Mouse (Mus musculus) embryo, embryonic 10.5 days (tissue): ENCODE results near the gene Mup5.
"Not testable (repeated sequence)": the region's sequence is repeated elsewhere in the genome, so short reads cannot be mapped to it uniquely, and the experiment has no call there.

Experiments used
- DNase-seq: peaks from one replicate; pipeline ENCODE4 v3.0.0-alpha.2; 2015; ENCODE audit warnings: low spot score

The Mup5 gene

DNA sequence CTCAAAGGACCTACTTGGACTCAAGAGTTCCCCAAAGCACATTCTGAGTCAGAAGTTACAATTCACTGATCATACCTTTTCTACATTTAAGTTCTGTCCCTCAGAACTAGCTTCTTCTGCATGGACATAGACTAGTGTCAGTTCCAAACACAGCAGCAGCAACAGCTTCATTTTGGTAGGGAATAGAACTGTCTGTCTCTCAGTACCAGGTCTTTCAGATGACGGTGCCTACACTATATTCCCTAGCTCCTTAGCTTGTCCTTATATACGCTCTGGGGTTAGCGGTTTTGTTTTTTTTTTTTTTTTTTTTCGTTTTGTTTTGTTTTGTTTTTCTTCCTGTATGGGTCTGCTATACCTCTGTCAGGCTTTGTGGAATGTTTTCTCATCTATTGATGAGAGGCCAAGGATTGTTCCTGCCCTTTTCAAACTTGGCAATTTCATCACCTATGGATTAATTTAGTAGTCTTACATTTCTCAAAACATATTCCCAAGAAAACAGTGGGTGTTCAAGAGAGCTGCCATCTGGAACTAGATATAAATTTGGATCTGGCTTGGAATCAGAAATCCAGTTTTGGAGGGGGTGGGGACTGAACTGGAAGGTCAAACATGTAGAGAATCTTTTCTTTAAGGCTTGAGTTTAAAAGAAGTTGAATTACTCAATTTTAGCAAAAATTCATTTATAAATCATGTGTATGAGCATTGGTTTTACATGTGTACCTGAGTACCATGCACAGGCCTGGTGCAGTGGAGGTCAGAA lies at the start of gene Mup5:
TSS of gene Mup5 (minus strand) at position 282 of the 757 bp plus-strand sequence.
- no peak for DNase-seq

DNA sequence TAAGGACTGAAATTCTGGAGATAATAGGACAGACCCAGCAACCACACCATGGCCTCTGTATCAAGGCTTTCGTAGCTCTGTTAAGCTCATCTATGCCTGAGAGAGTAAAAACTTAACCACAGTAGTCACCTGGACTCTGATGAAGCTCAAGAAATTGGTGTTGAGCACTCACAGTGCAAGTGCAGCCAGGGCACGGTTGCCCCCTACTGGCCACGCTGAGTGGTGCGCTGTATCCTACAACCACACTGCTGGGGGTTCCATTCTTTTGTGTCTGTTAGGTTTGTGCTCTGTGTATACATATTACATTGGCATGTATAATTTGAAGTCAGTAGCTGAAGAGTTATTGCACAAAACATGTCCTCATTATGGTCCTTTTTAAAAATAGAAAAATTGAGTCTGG lies 23.1 kb upstream of the Mup5 start:
- DNase-seq: no peak

DNA sequence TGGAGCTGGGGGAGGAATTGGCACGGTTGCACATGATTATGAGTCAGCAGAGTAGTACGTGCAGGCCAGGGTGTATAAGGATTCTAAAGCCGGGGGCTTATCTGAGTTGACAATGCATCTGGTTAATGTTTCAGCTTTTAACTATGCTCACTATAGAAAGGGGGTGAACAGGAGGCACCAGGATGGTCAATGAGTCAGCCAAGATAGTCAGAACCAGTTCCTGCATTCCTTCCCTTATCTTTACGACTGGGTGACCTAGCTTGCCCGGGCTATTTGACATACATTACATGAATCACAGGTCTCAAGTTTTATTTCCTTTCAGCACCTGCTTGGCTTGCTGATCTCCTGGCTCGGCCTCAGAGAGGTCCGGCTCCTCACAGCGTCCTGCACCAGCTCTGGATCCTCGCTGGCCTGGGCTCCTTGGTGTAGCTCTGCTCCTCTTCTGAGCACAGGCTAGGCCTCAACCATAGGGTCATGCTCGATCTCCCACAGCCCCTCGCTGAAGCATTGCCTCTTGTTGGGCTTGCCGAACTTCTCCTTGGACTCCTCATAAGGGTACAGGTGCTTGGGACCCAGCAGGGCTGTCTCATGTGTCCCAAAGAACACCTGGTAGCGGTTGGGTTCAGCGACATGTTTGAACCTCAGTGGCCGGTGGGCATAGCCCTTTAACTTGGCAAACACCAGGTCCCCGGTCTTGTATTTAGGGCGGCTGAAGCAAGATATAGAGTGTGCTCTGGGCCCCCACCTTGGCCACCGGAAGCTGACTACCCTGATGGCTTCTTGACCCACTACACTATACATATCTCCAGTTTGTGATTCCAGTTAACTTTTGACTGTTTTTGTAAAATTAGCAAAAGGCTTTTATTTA lies 21.0 kb upstream of the Mup5 start:
- DNase-seq: no peak

DNA sequence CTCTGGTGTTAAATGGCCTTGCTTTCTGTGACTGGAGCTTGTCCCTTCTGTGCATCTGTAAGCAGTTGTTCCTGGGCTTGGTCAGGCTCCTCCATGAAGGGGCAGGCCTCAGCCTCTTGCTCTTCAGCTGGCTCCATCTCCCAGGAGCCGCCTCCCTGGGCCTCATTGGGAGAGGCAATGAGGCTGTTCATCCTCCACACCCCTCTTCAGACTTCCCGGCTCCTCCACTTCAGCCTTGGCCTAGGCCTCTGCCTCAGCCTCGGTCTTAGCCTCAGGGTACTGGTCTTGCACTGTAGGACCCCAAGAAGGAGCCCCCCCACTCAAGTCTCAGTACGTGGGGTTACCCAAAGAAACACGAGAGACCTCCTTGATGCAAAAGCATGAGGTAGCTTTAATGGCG lies 20.3 kb upstream of the Mup5 start:
- DNase-seq: no peak

DNA sequence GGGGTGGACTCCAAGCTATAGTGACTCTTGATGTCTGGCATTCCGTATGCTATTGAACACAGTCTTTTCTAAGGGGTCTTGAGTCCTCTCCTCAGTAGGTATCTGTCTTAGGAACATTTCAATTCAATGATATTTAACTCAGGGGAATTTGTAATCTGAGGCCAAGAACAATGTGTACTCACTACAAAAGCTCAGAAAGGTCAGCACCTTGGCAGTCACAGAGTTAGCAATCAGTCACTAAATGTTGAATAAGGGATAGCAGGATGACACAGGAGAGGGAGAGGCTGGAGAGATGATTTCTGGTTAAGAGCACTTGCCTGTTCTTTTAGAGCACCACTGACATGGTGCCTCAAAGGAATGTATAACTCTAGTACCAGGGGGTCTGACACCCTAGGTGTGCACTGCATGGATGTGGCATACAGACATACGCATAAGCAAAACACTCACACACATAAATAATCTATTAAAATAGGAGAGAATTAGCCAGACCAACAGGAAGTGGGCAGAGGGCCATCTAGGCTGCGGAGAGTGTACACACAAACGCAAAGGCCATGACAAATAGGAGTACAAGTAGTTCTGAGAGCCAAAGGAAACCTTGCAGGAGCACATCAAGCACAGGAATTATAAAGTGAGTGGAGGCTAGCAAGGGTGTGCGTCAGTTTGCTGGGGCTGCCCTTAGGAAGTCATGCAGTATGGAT lies 9.9 kb upstream of the Mup5 start:
- no peak for DNase-seq

DNA sequence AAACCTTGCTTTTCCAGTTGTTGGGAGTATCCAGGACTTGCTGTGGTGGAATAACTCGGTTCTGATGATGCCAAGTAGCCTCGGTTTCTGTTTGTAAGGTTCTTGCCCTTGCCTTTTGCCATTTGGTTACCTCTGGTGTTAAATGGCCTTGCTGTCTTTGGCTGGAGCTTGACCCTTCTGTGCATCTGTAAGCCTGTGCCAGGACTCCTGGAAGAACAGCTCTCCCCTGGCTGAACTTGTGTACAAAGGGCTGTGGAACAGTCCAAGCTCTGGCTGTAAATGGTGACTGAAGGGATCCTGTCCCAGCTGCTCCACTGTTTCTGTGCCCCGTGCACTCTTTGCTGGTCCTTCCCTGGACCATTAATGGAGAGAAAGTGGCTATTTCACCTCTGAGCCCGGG lies 5.8 kb downstream of the Mup5 start:
- no peak for DNase-seq

DNA sequence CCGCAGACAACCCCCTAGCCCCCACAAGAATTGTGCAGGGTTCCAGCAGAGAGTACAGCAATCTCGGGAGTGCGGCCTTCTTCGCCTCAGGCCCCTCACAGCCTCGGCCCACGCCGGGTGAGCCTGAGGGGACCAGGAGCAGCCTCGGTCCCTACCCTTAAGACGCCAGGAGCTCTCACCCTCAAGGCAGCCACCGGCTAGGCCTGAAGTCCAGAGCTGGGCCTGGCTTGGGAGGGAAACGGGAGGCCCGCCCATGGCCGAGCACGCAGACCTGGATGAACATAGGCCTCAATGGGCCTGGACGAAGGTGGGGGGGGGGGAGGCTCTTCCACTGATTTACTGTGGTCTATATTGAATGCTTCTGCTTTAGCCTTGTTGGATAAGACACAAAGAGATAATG lies 11.8 kb downstream of the Mup5 start:
- DNase-seq: no peak

DNA sequence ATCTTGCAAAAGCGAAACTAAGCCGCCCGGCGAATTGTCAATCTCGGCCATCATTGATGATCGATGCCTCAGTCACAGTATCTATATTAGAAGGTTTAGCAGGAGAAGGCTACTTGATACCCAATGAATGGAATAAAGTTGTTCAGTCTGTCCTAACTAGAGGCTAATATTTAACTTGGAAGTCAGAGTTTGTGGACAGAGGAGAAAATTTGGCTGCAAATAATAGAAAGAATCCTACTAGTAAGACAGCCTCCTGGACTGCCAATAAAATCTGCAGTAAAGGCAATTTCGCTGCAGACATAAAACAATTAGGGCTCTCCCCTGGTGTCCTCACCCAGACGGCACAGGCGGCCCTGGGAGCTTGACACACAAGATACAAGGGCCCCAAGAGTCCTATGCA lies 12.5 kb downstream of the Mup5 start:
- not testable (repeated sequence) for DNase-seq

DNA sequence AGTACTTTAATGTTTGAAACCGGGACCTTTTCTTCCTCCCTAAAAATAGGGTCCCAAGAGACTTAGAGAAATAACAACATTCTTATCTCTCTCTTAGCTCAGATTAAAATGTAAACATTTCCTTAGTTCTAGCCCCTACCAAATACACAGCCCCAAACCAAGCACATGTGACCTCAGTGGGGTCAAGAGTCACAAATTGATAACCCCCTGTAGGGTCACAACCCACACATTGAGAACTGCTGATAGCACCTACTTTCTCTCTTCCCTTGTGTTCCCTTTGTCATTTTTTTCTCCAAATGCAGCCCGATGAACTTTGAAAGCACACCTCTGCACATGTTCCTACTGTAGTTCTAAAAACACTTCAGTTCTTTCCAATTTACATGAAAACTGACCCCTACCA lies 19.4 kb downstream of the Mup5 start:
- no peak for DNase-seq

DNA sequence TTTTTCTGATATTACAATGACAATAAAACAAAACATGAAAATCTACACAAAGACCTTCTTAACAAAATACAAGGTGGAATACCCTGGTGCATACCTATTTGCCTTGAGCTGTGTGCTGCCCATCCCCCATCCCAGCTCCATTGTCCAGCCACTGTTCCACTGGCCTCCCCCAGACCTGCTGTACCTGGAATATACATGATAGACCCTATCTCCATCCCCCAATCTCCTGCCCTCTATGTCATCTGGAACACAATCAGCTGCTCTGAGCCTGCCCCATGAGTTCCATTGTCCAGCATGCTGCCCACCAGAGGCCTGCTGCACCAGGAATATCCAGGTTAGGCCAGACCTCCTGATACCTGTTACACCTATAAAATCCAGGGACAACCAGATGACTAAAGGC lies 21.6 kb downstream of the Mup5 start:
- no peak for DNase-seq

DNA sequence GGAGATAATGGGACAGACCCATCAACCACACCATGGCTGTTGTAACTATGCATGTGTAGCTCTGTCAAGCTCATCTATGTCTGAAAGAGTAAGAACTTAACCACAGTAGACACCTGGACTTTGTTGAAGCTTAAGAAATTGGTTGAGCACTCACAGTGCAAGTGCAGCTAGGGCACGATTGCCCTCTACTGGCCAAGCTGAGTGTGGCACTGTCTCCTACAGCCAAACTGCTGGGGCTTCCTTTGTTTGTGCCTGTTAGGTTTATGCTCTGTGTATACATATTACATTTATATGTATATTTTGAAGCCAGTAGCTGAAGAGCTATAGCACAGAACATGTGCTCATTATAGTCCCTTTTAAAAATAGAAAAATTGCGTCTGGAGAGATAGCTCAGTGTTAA lies 23.8 kb downstream of the Mup5 start:
- peak; percentile 72 for DNase-seq

DNA sequence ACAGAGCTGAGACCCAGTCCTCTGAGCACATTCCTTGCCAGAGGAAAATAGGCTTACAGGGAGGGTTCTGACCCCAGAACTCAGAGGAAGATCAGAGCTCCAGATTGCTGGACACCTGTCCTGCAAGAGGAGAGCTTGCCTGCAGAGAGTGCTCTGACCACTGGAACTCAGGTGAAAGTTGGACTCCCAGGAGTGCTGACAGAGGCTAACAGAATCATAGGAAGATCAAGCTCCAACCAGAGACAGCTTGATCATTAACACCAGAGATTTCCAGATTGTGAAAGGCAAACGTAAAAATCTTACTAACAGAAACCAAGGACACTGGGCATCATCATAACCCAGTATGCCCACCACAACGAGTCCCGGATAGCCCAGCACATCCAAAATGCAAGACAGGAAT lies 26.1 kb downstream of the Mup5 start:
- not testable (repeated sequence) for DNase-seq

DNA sequence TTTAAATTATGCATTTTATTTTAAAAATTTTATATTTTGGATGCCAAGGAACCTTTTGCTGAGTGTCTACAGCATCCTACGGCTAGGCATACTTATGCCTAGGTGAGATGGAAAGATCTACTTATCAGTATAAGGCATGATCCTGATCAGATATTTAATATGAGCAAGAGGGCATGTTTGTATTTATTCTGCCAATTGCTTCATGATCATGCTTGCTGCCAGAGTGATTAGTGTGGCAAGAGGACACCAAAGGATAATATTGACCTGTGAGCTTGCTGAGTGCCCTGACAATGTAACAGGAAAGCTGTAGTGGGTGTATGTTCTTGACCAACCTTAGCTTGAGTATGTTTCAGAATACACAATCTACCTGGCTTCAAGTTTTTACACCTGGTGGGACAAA lies 45.3 kb downstream of the Mup5 start:
- not testable (repeated sequence) for DNase-seq

DNA sequence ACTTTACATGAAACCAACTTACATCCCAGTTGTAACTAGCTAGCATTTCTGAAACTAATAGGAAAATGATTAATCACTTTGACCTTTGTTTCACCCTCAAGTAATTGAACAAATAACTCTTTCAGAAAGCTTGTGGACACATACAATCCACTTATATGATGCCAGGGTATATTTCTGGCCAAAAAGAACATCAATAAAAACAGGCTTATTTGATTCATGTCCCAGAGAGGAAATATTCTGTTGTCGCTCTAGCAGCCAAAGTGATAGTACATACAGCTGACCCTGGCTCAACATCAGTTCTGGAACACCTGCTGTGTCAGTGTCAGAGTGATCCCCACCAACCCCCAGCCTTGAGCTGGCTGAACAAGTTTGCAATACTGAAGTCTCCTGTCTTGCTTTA lies 50.8 kb downstream of the Mup5 start:
- DNase-seq: not testable (repeated sequence)

DNA sequence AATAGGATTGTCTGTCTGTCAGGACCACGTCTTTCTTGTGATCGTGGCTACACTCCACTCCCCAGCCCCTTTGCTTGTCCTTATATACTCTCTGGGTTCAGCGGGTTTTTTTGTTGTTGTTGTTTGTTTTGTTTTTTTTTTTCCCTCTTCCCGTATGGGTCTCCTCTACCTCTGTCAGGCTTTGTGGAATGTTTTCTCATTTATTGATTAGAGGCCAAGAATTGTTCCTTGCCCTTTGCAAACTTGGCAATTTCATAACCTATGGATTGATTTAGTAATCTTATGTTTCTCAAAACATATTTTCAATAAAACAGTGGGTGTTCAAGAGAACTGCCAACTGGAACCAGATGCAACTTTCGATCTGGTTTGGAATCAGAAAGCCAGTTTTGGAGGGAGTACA lies 52.9 kb downstream of the Mup5 start, which contains the start of gene Mup19:
TSS of gene Mup19 (minus strand) at position 101 of the 400 bp plus-strand sequence.
- DNase-seq: not testable (repeated sequence)
